Mouse (Mus musculus): Measurements from ENCODE around the gene Aarsd1. TPM values are rescaled to one million over a fixed set of nuclear protein-coding genes. Genes with fewer than 3 reads are reported as not detected.
A peak's percentile ranks its signal among the peaks of the same experiment; 100 is the strongest.
"Not testable (repeated sequence)": the region's sequence is repeated elsewhere in the genome, so short reads cannot be mapped to it uniquely, and the experiment has no call there.

The Aarsd1 gene
- total RNA-seq, 2 experiments from 2014 or later: 45.1 to 45.2 TPM

DNA sequence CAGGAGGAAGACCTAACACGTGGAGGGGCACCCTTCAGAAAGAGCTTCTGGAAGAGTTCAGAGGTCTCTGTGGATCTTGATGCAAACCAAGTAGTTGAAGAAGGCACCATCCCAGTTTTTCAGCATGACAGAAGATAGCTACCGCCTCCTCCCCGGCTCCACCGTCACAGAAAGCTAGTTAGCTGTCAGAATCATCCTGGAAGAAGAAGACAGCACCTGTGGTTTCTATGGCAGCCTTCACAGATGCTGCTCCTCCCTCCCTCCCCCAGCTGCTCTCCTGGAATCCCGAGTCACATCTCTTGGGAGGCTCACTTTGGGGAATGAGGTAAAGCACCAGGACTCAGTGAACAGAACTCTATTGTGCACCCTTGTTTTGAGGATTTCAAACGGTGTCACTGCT, 1.6 kb upstream of the Aarsd1 start:
- intact Hi-C loops (cut with DNase I): no loop called here
- DNase-seq (ENCODE audit: extremely low spot score in 1 of 2, low spot score in 2 of 2): no peak

DNA sequence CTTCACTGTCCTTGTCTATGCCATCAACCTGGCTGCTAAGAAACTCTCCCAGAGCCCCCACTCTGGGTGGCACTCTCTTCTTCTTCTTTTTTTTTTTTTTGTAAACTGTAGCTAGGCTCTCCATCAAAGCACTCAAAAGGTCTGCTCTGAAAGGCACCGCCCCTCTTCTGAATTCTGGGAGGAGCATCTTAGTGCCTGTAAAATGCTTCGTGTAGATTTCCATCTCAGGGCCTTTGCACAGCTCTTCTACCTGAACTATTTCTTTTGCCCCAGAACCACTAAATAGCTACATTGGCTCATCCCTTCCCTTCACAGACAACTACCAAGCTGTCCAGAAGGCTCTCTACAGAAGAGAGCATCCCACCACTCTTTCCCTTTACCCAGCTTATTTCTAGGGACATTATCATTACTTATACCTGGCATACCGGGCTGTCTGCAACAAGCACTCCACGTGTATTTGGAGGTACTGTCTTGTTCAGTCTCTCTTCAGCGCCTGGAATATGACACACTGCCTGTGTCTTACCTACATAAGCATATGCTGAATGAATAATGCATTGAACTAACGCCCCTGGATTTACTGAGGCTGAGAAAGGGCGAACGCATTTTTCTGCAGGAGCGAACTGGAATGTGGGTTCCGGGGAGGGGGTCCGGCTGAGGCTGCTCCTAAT, 848 bp downstream of the Aarsd1 start:
- DNase-seq (ENCODE audit: extremely low spot score in 1 of 2, low spot score in 2 of 2): no peak
- intact Hi-C loops (cut with DNase I): no loop called here

DNA sequence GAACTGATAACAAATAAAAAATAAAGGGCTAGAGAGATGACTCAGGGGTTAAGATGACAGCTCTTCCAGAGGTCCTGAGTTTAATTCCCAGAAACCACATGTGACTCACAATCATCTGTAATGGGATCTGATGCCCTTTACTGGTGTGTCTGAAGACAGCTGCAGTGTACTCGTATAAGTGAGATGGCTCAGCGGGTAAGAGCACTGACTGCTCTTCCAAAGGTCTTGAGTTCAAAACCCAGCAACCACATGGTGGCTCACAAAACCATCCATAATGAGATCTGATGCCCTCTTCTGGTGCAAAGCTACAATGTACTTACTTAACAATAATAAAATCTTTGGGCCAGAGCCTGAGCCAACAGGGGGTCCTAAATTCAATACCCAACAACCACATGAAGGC, 2.1 kb downstream of the Aarsd1 start:
- intact Hi-C loops (cut with DNase I): no loop called here
- DNase-seq (ENCODE audit: extremely low spot score in 1 of 2, low spot score in 2 of 2): no peak

DNA sequence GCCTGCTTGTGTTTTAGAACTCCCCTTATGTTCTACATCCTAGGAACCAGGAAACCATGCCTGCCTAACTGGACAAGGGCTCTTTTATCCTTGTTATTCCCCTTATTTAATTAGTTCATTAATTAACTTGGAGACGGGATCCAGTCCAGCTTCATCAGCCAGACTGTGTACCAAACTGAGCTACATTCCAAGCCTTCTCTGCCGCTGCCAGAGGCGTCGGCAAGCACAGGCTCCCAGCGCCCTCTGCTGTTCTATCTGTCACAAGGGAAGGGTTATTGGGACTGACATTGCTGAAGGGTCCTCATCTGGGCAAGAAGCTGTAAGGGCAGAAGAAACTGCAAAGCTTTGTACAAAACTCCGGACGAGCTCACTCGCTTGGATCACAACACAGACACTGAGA, 22.3 kb downstream of the Aarsd1 start:
- intact Hi-C loops (cut with DNase I): loop anchor here (1.0 to 10.0 kb wide), 2 partner anchors 72 to 180 kb away; no protein-coding TSS in a partner anchor
- peak; percentile 79 to 84 for DNase-seq (ENCODE audit: extremely low spot score in 1 of 2, low spot score in 2 of 2)

DNA sequence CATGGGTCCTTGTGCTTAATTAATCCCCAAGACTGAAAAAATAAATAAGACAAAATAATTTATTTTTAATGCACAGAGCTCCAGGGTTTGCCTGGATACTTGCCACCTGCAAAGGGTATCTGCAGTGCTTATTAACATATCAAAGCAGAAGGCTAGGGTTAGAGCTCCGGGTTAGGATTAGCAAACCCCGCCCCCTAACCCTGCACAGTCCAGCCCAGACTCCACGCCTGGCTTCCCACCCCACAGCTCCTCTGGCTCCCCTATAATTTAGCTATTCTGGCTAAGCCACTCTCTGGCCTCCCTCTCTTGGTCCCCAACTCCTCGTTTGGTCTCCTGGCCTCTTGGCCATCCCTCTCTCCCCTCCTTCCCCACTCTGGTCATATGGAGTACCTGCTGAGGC, 35.6 kb downstream of the Aarsd1 start:
- intact Hi-C loops (cut with DNase I): no loop called here
- no peak for DNase-seq (ENCODE audit: extremely low spot score in 1 of 2, low spot score in 2 of 2)

DNA sequence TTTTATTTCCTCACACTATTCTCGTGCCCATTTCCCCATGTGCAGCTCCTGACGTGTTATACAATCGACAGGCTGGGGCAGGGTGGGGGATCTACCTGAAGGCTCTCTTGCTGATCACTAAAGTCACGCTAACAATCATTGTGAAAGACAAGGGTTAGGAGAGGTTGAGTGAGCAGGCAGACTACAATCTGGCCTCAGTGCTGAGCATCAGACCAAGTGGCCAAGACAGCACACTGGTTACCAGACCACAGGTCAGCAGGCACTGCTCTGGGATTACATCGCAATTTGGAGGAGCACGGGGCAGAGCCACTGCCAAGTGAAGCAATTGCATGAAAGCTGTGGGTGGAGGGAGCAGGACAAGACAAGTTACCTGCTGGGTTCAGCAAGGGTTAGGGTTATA, 38.5 kb downstream of the Aarsd1 start:
- DNase-seq (ENCODE audit: extremely low spot score in 1 of 2, low spot score in 2 of 2): no peak
- intact Hi-C loops (cut with DNase I): no loop called here

DNA sequence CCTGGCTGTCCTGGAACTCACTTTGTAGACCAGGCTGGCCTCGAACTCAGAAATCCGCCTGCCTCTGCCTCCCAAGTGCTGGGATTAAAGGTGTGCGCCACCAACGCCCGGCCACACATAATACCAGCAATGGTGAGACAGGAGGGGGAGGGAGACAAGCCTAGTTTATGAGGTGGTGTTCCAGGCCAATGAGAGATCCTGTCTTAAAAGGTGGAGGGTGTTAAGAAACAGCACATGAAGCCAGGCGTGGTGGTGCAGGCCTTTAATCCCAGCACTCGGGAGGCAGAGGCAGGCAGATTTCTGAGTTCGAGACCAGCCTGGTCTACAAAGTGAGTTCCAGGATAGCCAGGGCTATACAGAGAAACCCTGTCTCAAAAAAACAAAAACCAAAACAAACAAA, 39.2 kb downstream of the Aarsd1 start:
- DNase-seq (ENCODE audit: extremely low spot score in 1 of 2, low spot score in 2 of 2); intact Hi-C loops (cut with DNase I): not testable (repeated sequence)

DNA sequence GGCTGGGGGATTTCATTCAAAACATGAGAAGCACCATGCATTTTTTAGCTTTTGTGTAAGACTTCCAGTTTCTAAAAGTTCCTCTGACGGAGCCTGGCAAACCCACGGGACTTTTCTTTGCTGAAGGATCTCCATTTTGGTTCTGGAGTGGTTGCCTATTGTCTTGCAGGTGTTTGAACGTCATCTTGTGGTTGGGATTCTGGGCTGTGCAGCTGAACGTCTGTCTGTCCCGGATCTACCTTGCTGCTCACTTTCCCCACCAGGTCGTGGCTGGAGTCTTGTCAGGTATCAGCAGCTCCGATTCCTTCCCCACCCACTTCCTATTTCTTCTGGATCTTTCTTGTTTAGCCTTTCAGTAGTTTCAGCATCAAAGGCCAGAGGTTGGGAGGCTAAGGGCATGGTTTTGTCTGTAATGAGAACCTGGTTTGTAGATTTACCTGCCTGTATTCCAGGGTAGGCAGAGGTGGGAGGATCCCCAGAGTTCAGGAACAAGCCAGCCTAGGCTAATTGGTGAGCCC, 42.9 kb downstream of the Aarsd1 start:
- intact Hi-C loops (cut with DNase I): no loop called here
- no peak for DNase-seq (ENCODE audit: extremely low spot score in 1 of 2, low spot score in 2 of 2)

DNA sequence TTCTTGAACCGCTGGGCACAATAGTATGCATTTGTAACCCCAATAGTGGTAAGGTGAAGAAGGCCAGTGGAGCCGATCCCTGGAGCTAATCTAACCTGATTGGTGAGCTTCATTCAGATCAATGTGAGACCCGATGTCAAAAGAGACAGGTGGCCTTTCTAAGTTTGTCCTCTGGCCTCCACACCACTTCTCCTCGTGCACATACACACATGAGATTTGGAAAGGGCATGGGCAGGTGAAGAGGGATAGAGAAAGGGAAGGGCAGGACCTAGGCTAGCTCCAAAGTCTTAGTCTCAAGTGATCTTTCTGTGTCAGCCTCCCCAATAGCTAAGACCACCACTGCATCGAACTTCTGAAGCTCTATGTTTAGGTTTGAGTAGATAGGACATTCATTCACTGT, 47.3 kb downstream of the Aarsd1 start:
- DNase-seq (ENCODE audit: extremely low spot score in 1 of 2, low spot score in 2 of 2): no peak
- intact Hi-C loops (cut with DNase I): no loop called here

DNA sequence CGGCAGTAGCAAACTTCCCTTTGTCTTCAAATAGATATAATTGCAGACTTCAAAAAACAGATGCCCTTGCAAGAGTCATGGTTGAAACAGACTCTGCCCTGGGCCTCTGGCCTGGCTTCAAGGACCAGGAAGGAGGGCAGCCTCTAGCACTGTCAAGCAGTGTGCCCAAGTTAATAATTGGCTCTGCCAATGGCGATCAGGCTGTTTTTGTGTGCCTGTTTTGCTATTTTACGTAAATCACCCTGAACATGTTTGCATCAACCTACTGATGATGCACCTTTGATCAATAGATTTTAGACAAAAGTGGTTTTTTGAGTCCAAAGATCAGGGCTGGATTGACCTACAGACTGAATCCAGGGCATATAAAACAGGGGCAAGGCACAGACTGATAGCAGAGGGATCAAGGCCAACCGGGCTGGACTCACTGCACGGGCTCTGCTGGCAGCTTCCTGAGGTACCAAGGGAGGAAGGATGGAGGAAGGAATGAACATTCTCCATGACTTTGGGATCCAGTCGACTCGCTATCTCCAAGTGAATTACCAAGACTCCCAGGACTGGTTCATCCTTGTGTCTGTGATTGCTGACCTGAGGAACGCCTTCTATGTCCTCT, 50.0 kb downstream of the Aarsd1 start, which contains the start of gene G6pc:
G6pc (plus strand) TSS at position 236 of the 610 bp plus-strand sequence.
- DNase-seq (ENCODE audit: extremely low spot score in 1 of 2, low spot score in 2 of 2): no peak
- intact Hi-C loops (cut with DNase I): no loop called here

DNA sequence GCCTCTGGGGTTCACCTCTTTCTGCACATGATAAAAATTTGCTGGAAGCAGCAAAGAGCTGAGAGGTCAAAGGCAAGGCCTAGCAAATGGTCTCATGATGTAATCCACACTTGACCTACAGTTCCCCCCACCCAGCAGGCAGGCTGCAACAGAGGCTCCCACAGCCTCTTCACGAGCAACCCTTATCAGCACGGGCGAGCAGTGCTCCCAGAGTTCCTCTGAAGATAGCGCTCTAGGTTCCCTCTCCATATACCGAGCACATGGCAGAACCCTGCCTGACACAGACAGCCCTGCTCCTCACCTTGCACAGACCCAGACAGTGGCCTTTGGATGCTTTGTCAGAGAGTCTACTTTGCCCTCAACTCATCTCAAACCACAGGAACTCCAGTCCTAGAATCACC, 52.9 kb downstream of the Aarsd1 start:
- DNase-seq (ENCODE audit: extremely low spot score in 1 of 2, low spot score in 2 of 2): no peak
- intact Hi-C loops (cut with DNase I): no loop called here

DNA sequence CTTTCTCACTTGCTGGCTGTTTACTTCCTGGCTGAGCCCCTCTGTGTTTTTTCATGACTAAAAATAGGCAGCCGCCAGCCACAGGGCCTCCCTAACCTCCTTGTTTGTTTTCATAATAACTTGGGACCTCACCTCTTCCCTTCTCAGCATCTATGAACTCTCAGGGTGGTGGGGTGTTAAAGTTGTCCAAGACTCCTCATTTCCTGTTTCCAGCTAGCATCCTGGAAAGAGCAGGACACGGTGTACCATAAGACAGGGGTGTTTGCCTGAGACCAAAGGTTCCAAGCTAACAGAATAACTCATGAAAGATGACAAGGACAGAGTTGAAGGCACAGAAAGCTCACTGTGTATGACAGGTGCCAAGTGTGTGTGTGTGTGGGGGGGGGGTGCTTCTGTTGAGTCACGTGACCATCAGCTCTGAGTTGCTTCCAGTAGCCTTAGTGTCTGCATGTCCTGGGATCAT, 56.7 kb downstream of the Aarsd1 start:
- intact Hi-C loops (cut with DNase I): no loop called here
- no peak for DNase-seq (ENCODE audit: extremely low spot score in 1 of 2, low spot score in 2 of 2)

DNA sequence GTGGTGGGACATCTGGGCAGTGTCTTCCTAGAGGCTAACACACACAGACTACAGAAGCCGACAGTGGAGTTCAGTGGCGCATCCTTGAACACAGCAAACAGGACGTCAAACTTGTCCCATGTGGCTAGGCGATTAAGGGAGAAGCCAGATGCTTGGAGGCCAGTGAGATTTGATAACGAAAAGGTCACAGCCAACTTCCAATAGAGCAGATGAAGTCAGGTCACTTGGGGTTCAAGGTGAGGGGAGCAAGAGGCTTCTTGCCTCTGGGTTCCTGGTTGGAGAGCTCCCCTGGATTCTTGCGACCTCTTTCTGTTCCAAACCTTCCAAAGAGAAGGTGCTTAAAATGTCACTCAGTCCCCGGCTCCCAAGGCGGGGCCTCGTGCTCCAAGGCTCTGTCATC, 57.6 kb downstream of the Aarsd1 start:
- intact Hi-C loops (cut with DNase I): no loop called here
- no peak for DNase-seq (ENCODE audit: extremely low spot score in 1 of 2, low spot score in 2 of 2)

DNA sequence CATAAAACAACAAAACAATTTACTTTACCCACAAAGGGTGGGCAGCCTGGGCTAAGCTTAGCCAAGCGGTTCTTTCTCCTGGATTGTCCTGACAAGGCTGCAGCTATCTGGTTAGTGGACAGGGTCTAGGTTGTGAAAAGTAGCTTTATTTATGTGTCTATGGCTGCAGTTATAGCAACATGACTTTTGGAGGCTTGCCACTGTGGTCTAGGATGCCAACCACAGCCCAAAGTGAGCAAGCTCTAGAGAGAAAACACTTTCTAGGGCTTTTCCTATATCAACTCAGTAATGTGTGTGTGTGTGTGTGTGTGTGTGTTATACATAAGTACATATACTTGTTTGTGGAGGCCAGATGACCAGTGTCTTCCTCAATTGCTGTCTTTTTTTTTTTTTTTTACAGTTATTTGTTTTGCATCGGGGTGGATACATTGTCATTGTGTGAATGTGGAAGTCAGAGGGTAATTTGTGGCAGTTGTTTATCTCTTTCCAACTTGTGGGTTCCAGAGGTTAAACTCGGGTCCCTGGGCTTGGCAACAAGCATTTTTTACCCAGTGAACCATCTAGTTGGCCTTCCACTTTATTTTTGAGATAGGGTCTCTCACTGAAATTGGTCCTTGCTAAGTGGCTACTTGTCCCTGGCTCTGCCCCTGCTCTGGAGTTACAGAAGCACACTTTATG, 59.8 kb downstream of the Aarsd1 start:
- intact Hi-C loops (cut with DNase I): no loop called here
- no peak for DNase-seq (ENCODE audit: extremely low spot score in 1 of 2, low spot score in 2 of 2)

Small RNAs within 50 kb of the gene (microRNA-seq; reads per million reads assigned to microRNA genes)
- not detected for gene Mir6929

Other genes with a start within 250 kb of the Aarsd1 start
- 10 to 100 TPM; 44.2 to 54.1 TPM for gene Cntnap1, start 247.1 kb downstream of the Aarsd1 start, total RNA-seq (2021)
- 1 to 10 TPM; 5.9 to 8.0 TPM for gene Plekhh3, start 246.3 kb downstream of the Aarsd1 start, total RNA-seq (2021)
- gene Ccr10, start 242.2 kb downstream of the Aarsd1 start, total RNA-seq (2021): under 1 TPM in 1 of 2 experiments, not detected in 1; 0.41 TPM
- 10 to 100 TPM; 26.4 to 28.3 TPM for gene Ezh1, start 191.2 kb downstream of the Aarsd1 start, total RNA-seq (2021)
- 10 to 100 TPM; 57.4 to 59.1 TPM for gene Ramp2, start 171.6 kb downstream of the Aarsd1 start, total RNA-seq (2021)
- gene Vps25, start 163.9 kb downstream of the Aarsd1 start, total RNA-seq (2021): 10 to 100 TPM; 80.9 to 82.0 TPM
- gene Wnk4, start 157.0 kb downstream of the Aarsd1 start, total RNA-seq (2021): 1 to 10 TPM; 4.2 to 4.5 TPM
- under 1 TPM; 0.15 to 0.41 TPM for gene Cntd1, start 138.6 kb downstream of the Aarsd1 start, total RNA-seq (2021)
- gene Coa3, start 138.5 kb downstream of the Aarsd1 start, total RNA-seq (2021): 100 to 1,000 TPM in 1 of 2 experiments, 10 to 100 TPM in 1; 95.7 to 101 TPM
- gene Becn1, start 115.3 kb downstream of the Aarsd1 start, total RNA-seq (2021): 100 to 1,000 TPM; 174 to 188 TPM
- 100 to 1,000 TPM; 100 to 108 TPM for gene Psme3, start 101.4 kb downstream of the Aarsd1 start, total RNA-seq (2021)
- 1 to 10 TPM; 3.2 to 3.4 TPM for gene Aoc2, start 92.6 kb downstream of the Aarsd1 start, total RNA-seq (2021)
- gene Aoc3, start 87.0 kb downstream of the Aarsd1 start, total RNA-seq (2021): 1 to 10 TPM; 1.4 to 2.0 TPM
- gene G6pc, start 50.1 kb downstream of the Aarsd1 start, total RNA-seq (2021): not detected
- gene Gm27029, start 7.2 kb upstream of the Aarsd1 start, total RNA-seq (2021): 1 to 10 TPM; 6.4 to 6.9 TPM
- gene Rundc1, start 7.5 kb upstream of the Aarsd1 start, total RNA-seq (2021): 10 to 100 TPM; 24.4 to 26.0 TPM
- 1 to 10 TPM; 3.4 TPM for gene Ptges3l, start 7.7 kb upstream of the Aarsd1 start, total RNA-seq (2021)
- 10 to 100 TPM; 49.9 to 58.1 TPM for gene Rpl27, start 24.7 kb upstream of the Aarsd1 start, total RNA-seq (2021)
- gene Ifi35, start 30.8 kb upstream of the Aarsd1 start, total RNA-seq (2021): 1 to 10 TPM; 1.8 to 2.8 TPM
- gene Rnd2, start 47.4 kb upstream of the Aarsd1 start, total RNA-seq (2021): 100 to 1,000 TPM; 111 to 115 TPM
- 10 to 100 TPM; 50.3 to 54.3 TPM for gene Vat1, start 48.6 kb upstream of the Aarsd1 start, total RNA-seq (2021)
- gene Brca1, start 134.3 kb upstream of the Aarsd1 start, total RNA-seq (2021): 1 to 10 TPM; 1.1 to 1.2 TPM
- 100 to 1,000 TPM in 1 of 2 experiments, 10 to 100 TPM in 1; 98.9 to 100 TPM for gene Nbr1, start 134.5 kb upstream of the Aarsd1 start, total RNA-seq (2021)
- 1 to 10 TPM; 1.1 to 1.7 TPM for gene Tmem106a, start 164.6 kb upstream of the Aarsd1 start, total RNA-seq (2021)
- gene Gm11634, start 181.6 kb upstream of the Aarsd1 start, total RNA-seq (2021): not detected
- 1 to 10 TPM; 4.0 to 4.7 TPM for gene Rdm1, start 209.6 kb upstream of the Aarsd1 start, total RNA-seq (2021)
- gene Arl4d, start 247.9 kb upstream of the Aarsd1 start, total RNA-seq (2021): 10 to 100 TPM; 25.3 to 26.0 TPM

All from left cerebral cortex, postnatal 10 days (tissue).